Mouse (Mus musculus) megakaryocyte, embryonic 14.5 days (primary cell): ENCODE measurements at regions not wholly inside any gene's neighbourhood (a gene's known extent, or its start where the extent isn't known, plus 50 kb on each side); places are given as distances from the start of the nearest gene placed in this dataset.

Experiments
- H3K27me3 ChIP-seq: replicated peaks from 2 replicates; pipeline ENCODE3; 2012; ENCODE audit warnings: inconsistent platforms
- H3K36me3 ChIP-seq: replicated peaks from 2 replicates; pipeline ENCODE3; 2012; ENCODE audit warnings: low read length, inconsistent platforms, mixed read lengths
- H3K4me1 ChIP-seq: 2 replicates; pipeline ENCODE4 v1.6.1; 2012; ENCODE audit warnings: inconsistent platforms
- H3K4me3 ChIP-seq: replicated peaks from 2 replicates; pipeline ENCODE3; 2012; ENCODE audit warnings: moderate library complexity, mild to moderate bottlenecking, inconsistent platforms
- H3K9me3 ChIP-seq: 2 replicates; pipeline ENCODE4 v1.6.1; 2012; ENCODE audit warnings: inconsistent platforms
- FLI1 ChIP-seq: IDR thresholded peaks from 2 replicates; pipeline ENCODE4 v1.6.1; 2012; ENCODE audit warnings: low read length, inconsistent platforms, mixed read lengths
- GATA1 ChIP-seq: IDR thresholded peaks from 3 replicates; pipeline ENCODE4 v1.6.1; 2012; ENCODE audit warnings: mixed read lengths, low read length, inconsistent platforms, borderline replicate concordance

- H3K9me3 ChIP-seq, result no peaks in the 10 kb centered on the region
- no peak overlapping the region for H3K4me3 ChIP-seq
- no peaks in the 10 kb centered on the region for H3K36me3 ChIP-seq
- no peak for TF ChIP-seq GATA1
- no peak for TF ChIP-seq FLI1
- no peaks in the 10 kb centered on the region for H3K4me1 ChIP-seq
- H3K27me3 ChIP-seq, result peaks cover 28% of the 10 kb centered on the region
These were observed 273.0 kb upstream of the 4930535I16Rik start for GRCm38 (mm10) chr4:124190775-124191174.

GRCm38 (mm10) chr4:124189993-124190385 is 272.2 kb upstream of the 4930535I16Rik start:
- TF ChIP-seq FLI1 (no peak), GATA1 (no peak)
- peaks cover 27% of the 10 kb centered on the region for H3K27me3 ChIP-seq

DNA sequence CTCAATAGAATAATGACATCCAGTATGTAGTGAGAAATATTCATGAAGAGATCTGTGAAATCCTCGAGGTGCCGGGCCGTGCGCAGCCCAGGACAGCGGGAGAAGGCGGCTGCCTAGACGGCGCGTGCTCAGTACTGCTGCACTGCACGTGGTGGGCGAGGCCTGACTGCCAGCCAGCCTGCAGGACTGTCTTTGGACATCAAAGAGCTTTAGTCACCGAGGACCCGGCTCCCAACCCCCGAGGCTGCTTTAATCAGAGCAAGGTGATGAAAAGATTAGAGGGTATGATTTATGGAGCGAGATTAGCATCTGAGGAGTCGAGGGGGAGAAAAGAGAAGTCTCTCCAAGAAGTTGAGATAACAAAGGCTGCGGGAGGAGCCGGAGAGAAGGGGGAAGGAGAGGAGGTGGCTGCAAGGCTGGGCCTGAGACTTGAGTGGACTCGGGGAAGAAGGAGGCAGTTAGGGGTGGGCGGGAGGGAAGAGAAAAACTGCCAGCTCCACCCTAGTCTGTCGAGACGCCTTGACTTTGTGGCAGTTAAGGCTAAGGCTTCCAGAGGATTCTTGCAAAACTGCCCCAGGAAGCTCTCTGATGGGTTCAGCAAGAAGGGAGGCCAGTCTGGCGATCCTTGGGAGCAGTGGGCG is 271.6 kb upstream of the 4930535I16Rik start:
- no peak for TF ChIP-seq GATA1
- no peak for TF ChIP-seq FLI1
- Histone ChIP-seq H3K4me3 (peak overlapping the region; percentile 46), H3K9me3 (no peaks in the 10 kb centered on the region), H3K36me3 (no peaks in the 10 kb centered on the region), H3K27me3 (peaks cover 27% of the 10 kb centered on the region), H3K4me1 (no peaks in the 10 kb centered on the region)

More at GRCm38 (mm10) chr4:124189993-124190385, 272.2 kb upstream of the 4930535I16Rik start:
- H3K4me1 ChIP-seq, result no peaks in the 10 kb centered on the region
- no peaks in the 10 kb centered on the region for H3K9me3 ChIP-seq
- no peaks in the 10 kb centered on the region for H3K36me3 ChIP-seq
- no peak overlapping the region for H3K4me3 ChIP-seq

GRCm38 (mm10) chr4:124187108-124187507 is 269.3 kb upstream of the 4930535I16Rik start:
- Histone ChIP-seq H3K9me3 (no peaks in the 10 kb centered on the region), H3K4me1 (no peaks in the 10 kb centered on the region), H3K36me3 (no peaks in the 10 kb centered on the region), H3K27me3 (peaks cover 28% of the 10 kb centered on the region), H3K4me3 (no peak overlapping the region)
- TF ChIP-seq GATA1, result no peak
- TF ChIP-seq FLI1, result no peak

DNA sequence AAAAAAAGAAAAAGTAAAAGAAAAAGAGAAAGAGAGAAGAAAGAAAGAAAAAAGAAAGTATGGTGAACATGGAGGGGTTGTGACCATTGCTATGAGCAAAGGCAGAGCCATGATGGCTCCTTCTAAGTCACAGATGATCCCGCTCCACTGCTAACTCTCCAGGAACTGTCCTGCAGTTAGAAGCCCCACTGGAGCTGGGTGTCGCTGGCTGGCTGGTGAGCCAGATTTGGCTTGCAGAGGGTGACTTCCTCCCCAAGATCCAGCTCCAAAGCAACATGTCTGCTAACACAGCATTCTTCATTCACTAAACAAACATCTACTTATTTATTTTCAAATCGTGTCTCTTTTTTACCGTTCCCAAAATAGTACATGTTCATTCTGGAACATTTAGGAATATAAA is 263.5 kb upstream of the 4930535I16Rik start:
- no peaks in the 10 kb centered on the region for H3K36me3 ChIP-seq
- no peak overlapping the region for H3K4me3 ChIP-seq
- no peaks in the 10 kb centered on the region for H3K4me1 ChIP-seq
- H3K9me3 ChIP-seq, result no peaks in the 10 kb centered on the region
- H3K27me3 ChIP-seq, result peaks cover 38% of the 10 kb centered on the region
- TF ChIP-seq FLI1 (no peak), GATA1 (no peak)

DNA sequence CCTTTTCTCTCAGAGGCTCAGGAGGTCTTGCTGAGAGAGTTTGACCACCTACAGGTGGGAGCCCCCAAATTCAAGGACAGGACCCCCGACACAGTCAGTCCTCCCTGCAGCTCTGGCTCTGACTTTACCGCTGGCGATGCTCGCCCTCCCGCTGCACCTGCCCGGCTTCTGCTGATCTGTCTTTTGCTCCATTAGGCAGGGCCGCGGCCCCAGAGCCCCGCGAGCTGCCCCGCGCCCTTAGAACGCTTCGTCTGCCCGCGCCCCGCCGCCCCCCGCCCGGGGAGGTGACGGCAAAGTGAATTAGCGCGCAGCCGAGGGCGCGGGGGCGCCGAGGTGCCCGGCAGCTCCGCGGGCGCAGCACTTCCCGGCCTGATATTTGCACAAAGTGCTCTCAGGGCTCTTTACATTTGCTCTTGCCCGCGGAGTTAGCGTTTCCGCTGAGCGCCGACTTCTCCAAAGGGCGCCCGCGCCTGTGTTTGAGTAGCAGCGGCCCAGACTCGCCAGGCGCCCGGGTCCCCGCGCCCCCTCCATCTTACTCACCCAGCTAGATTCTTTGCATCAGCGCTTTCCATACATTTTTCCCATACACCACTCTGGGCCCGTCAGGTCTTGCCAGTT is 260.7 kb upstream of the 4930535I16Rik start:
- no peaks in the 10 kb centered on the region for H3K4me1 ChIP-seq
- H3K27me3 ChIP-seq, result peaks cover 48% of the 10 kb centered on the region
- H3K36me3 ChIP-seq, result no peaks in the 10 kb centered on the region
- H3K9me3 ChIP-seq, result no peaks in the 10 kb centered on the region
- no peak overlapping the region for H3K4me3 ChIP-seq
- no peak for TF ChIP-seq GATA1

- Histone ChIP-seq H3K4me3 (no peak overlapping the region), H3K27me3 (peaks cover 44% of the 10 kb centered on the region), H3K9me3 (no peaks in the 10 kb centered on the region), H3K36me3 (no peaks in the 10 kb centered on the region), H3K4me1 (no peaks in the 10 kb centered on the region)
- TF ChIP-seq FLI1 (no peak), GATA1 (no peak)
These were observed 257.7 kb upstream of the 4930535I16Rik start for GRCm38 (mm10) chr4:124175531-124175930.

DNA sequence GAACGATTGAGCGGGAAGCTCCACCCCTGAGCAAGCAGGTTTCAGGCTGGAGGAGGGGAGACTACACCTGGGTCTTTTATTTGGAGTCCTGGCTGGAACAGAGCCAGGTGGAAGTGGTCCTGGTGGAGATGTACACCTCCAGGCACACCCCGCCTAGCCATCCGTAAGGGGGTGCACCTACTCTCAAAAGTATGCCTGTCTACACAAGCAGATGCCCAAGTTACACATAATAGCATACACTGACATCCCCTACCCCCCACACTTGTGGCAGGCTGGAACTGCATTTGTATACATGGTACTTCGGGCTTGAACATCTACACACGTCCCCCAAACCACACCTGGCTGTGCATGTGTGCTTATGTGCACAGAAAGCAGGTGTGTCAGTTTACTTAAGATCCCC is 236.8 kb upstream of the 4930535I16Rik start:
- Histone ChIP-seq H3K36me3 (no peaks in the 10 kb centered on the region), H3K27me3 (peaks cover 10% of the 10 kb centered on the region), H3K4me3 (no peak overlapping the region), H3K9me3 (0 out of 2 replicates have a peak, but pooled peaks cover 5% of the 10 kb centered on the region), H3K4me1 (no peaks in the 10 kb centered on the region)
- TF ChIP-seq GATA1, result no peak
- no peak for TF ChIP-seq FLI1

DNA sequence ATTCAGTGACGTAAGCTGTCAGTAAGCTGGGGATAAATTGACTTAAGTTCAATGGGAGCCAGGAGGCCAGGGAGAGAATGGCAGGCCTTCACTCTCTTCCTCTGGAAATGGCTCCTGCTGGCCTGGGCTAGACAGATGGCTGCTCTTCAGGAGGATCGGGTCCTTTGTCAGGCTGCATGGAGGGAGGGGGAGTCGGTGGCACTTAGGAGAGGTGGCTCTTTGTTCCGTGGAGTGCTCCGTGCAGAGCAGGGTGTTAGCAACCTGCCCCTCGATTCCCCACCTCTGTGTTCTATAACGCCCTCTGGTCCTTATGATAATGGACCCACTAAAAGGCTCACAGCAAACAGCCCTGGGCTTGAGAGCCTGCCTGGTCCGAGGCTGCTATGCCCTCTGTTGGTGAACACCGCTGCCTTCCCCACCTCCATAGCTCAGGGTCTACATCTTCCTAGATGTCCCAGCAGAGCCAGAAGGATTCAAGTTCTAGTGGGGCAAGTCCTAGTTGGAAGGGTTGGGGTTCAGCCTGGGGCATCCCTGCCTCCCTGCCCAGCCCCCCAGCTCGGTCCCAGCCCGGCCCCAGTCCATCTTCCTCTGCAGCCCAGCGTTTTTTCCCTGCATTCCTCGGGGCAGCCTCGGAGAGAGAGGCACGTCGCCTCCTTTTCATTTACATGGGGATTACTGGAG is 232.1 kb upstream of the 4930535I16Rik start:
- Histone ChIP-seq H3K9me3 (no peaks in the 10 kb centered on the region), H3K4me1 (no peaks in the 10 kb centered on the region), H3K4me3 (no peak overlapping the region), H3K27me3 (peaks cover 10% of the 10 kb centered on the region), H3K36me3 (no peaks in the 10 kb centered on the region)
- TF ChIP-seq FLI1, result no peak
- TF ChIP-seq GATA1, result no peak

GRCm38 (mm10) chr4:124149037-124149436 is 231.2 kb upstream of the 4930535I16Rik start:
- Histone ChIP-seq H3K9me3 (no peaks in the 10 kb centered on the region), H3K4me1 (no peaks in the 10 kb centered on the region), H3K27me3 (peaks cover 9% of the 10 kb centered on the region), H3K4me3 (no peak overlapping the region), H3K36me3 (no peaks in the 10 kb centered on the region)
- TF ChIP-seq GATA1 (no peak), FLI1 (no peak)

GRCm38 (mm10) chr4:124147276-124147675 is 229.5 kb upstream of the 4930535I16Rik start:
- no peaks in the 10 kb centered on the region for H3K36me3 ChIP-seq
- peaks cover 9% of the 10 kb centered on the region for H3K27me3 ChIP-seq
- H3K4me1 ChIP-seq, result no peaks in the 10 kb centered on the region
- TF ChIP-seq FLI1, result no peak
- no peak for TF ChIP-seq GATA1
- no peak overlapping the region for H3K4me3 ChIP-seq
- H3K9me3 ChIP-seq, result no peaks in the 10 kb centered on the region
